Mouse (Mus musculus): ENCODE data around the gene Mb. TPM values are rescaled to one million over a fixed set of nuclear protein-coding genes. Genes with fewer than 3 reads are reported as not detected.

The Mb gene
- polyA plus RNA-seq (2012): not detected in 2 replicates

DNA sequence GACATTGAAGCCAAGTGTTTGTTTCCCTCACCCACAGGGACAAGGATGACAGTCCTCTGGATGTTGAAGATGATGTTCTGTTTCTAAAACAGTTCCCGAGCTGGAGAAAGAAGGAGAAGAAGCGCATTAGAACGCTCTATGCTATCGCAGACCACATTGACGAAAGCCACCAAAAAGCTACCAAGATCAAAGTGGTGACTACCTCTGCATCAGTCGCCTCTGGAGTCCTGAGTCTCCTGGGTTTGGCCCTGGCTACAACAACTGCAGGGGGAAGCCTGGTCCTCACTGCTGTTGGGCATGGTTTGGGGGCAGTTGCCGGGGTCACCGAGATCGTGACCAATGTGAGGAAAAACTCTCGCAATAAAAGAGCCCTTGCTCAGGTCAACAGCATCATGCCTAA is at the start of gene Mb:
TSS of gene Mb (minus strand) at position 101 of the 400 bp plus-strand sequence.
- H3K9me3 ChIP-seq (ENCODE audit: control insufficient read depth, low read length): no peaks in the 10 kb centered on the region
- TF ChIP-seq TAL1 (IDR thresholded peaks at IDR 0.05; ENCODE audit: low read length): no peak
- TF ChIP-seq GATA1 (IDR thresholded peaks at IDR 0.05; ENCODE audit: low read length): no peak
- H3K36me3 ChIP-seq (ENCODE audit: control insufficient read depth): no peaks in the 10 kb centered on the region; the same call in 1 of the 2 replicates
- H3K27me3 ChIP-seq (ENCODE audit: control insufficient read depth): peaks cover 14% of the 10 kb centered on the region
- peaks cover 41% of the 10 kb centered on the region for H3K4me1 ChIP-seq (ENCODE audit: control insufficient read depth)
- H3K4me3 ChIP-seq (replicated peaks): no peak within 1 kb of the TSS

GRCm38 (mm10) chr15:77099756-77100155 is 49.3 kb upstream of the Mb start:
- Histone ChIP-seq H3K27me3 (ENCODE audit: control insufficient read depth) (no peaks in the 10 kb centered on the region), H3K4me1 (ENCODE audit: control insufficient read depth) (no peaks in the 10 kb centered on the region), H3K9me3 (ENCODE audit: control insufficient read depth, low read length) (no peaks in the 10 kb centered on the region), H3K4me3 (replicated peaks) (no peak overlapping the region), H3K36me3 (ENCODE audit: control insufficient read depth) (peaks cover 3% of the 10 kb centered on the region; the same call in 1 of the 2 replicates)
- TF ChIP-seq GATA1 (IDR thresholded peaks at IDR 0.05; ENCODE audit: low read length): no peak
- TF ChIP-seq TAL1 (IDR thresholded peaks at IDR 0.05; ENCODE audit: low read length): no peak

GRCm38 (mm10) chr15:77097358-77097757 is 46.9 kb upstream of the Mb start:
- Histone ChIP-seq H3K9me3 (ENCODE audit: control insufficient read depth, low read length) (no peaks in the 10 kb centered on the region), H3K4me1 (ENCODE audit: control insufficient read depth) (no peaks in the 10 kb centered on the region), H3K4me3 (replicated peaks) (no peak overlapping the region), H3K36me3 (ENCODE audit: control insufficient read depth) (peaks cover 3% of the 10 kb centered on the region; the same call in 1 of the 2 replicates), H3K27me3 (ENCODE audit: control insufficient read depth) (no peaks in the 10 kb centered on the region)
- TF ChIP-seq TAL1 (IDR thresholded peaks at IDR 0.05; ENCODE audit: low read length): no peak
- TF ChIP-seq GATA1 (IDR thresholded peaks at IDR 0.05; ENCODE audit: low read length): no peak

- TF ChIP-seq TAL1 (IDR thresholded peaks at IDR 0.05; ENCODE audit: low read length) (no peak), GATA1 (IDR thresholded peaks at IDR 0.05; ENCODE audit: low read length) (no peak)
- no peaks in the 10 kb centered on the region for H3K9me3 ChIP-seq (ENCODE audit: control insufficient read depth, low read length)
- H3K27me3 ChIP-seq (ENCODE audit: control insufficient read depth): no peaks in the 10 kb centered on the region
- no peaks in the 10 kb centered on the region for H3K4me1 ChIP-seq (ENCODE audit: control insufficient read depth)
- peaks cover 3% of the 10 kb centered on the region; the same call in 1 of the 2 replicates for H3K36me3 ChIP-seq (ENCODE audit: control insufficient read depth)
- no peak overlapping the region for H3K4me3 ChIP-seq (replicated peaks)
These were observed 44.7 kb upstream of the Mb start for GRCm38 (mm10) chr15:77095216-77095615.

DNA sequence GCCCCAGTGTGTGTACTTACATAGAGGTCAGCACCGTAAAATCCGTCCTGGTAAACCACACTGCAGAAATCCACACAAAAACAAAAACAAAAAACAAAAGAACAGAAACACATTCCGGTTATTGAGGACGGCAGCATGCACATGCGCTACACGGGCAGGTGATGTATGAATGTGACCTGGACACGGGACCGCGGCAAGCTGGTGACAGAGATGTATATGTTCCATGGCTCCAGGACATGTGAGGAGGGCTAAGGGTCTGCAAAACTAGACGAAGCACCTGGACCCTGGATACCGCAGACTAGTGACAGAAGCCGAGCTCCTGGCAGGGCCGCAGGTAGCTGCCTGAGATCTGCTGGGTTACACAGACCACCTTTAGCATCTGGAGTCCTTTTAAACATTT is 44.0 kb upstream of the Mb start:
- Histone ChIP-seq H3K36me3 (ENCODE audit: control insufficient read depth) (peaks cover 3% of the 10 kb centered on the region; the same call in 1 of the 2 replicates), H3K9me3 (ENCODE audit: control insufficient read depth, low read length) (no peaks in the 10 kb centered on the region), H3K4me3 (replicated peaks) (no peak overlapping the region), H3K27me3 (ENCODE audit: control insufficient read depth) (no peaks in the 10 kb centered on the region), H3K4me1 (ENCODE audit: control insufficient read depth) (no peaks in the 10 kb centered on the region)
- no peak for TF ChIP-seq TAL1 (IDR thresholded peaks at IDR 0.05; ENCODE audit: low read length)
- no peak for TF ChIP-seq GATA1 (IDR thresholded peaks at IDR 0.05; ENCODE audit: low read length)

- Histone ChIP-seq H3K4me1 (ENCODE audit: control insufficient read depth) (no peaks in the 10 kb centered on the region), H3K9me3 (ENCODE audit: control insufficient read depth, low read length) (no peaks in the 10 kb centered on the region), H3K27me3 (ENCODE audit: control insufficient read depth) (no peaks in the 10 kb centered on the region), H3K4me3 (replicated peaks) (no peak overlapping the region), H3K36me3 (ENCODE audit: control insufficient read depth) (no peaks in the 10 kb centered on the region; the same call in 1 of the 2 replicates)
- no peak for TF ChIP-seq TAL1 (IDR thresholded peaks at IDR 0.05; ENCODE audit: low read length)
- no peak for TF ChIP-seq GATA1 (IDR thresholded peaks at IDR 0.05; ENCODE audit: low read length)
These were observed 40.9 kb upstream of the Mb start for GRCm38 (mm10) chr15:77091394-77091793.

GRCm38 (mm10) chr15:77090531-77090930 is 40.1 kb upstream of the Mb start:
- no peak overlapping the region for H3K4me3 ChIP-seq (replicated peaks)
- no peaks in the 10 kb centered on the region; the same call in 1 of the 2 replicates for H3K36me3 ChIP-seq (ENCODE audit: control insufficient read depth)
- no peaks in the 10 kb centered on the region for H3K4me1 ChIP-seq (ENCODE audit: control insufficient read depth)
- no peaks in the 10 kb centered on the region for H3K27me3 ChIP-seq (ENCODE audit: control insufficient read depth)
- no peak for TF ChIP-seq GATA1 (IDR thresholded peaks at IDR 0.05; ENCODE audit: low read length)
- TF ChIP-seq TAL1 (IDR thresholded peaks at IDR 0.05; ENCODE audit: low read length): no peak
- H3K9me3 ChIP-seq (ENCODE audit: control insufficient read depth, low read length): no peaks in the 10 kb centered on the region

- Histone ChIP-seq H3K36me3 (ENCODE audit: control insufficient read depth) (no peaks in the 10 kb centered on the region; the same call in 1 of the 2 replicates), H3K27me3 (ENCODE audit: control insufficient read depth) (no peaks in the 10 kb centered on the region), H3K4me1 (ENCODE audit: control insufficient read depth) (no peaks in the 10 kb centered on the region), H3K4me3 (replicated peaks) (no peak overlapping the region), H3K9me3 (ENCODE audit: control insufficient read depth, low read length) (no peaks in the 10 kb centered on the region)
- TF ChIP-seq GATA1 (IDR thresholded peaks at IDR 0.05; ENCODE audit: low read length): no peak
- no peak for TF ChIP-seq TAL1 (IDR thresholded peaks at IDR 0.05; ENCODE audit: low read length)
These were observed 38.8 kb upstream of the Mb start for GRCm38 (mm10) chr15:77089249-77089648.

DNA sequence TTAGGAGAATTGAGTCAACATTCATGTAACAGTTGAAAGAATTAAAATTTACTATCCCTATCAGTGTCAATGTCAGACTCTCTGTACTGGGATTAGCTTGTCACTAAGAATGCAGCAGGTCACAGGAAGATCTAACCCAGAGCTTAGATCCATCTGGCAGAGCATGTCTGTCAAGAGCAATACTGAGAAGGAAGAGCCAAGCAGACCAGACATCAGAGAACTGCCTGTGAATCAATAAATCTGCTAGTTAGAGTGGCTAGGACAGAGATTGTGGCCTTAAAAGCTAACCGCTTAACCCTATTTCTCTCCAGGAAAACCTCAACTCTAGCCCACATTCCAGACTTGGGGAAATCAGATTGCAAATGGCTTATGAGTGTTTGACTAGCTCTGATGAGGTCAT is 36.0 kb upstream of the Mb start:
- no peaks in the 10 kb centered on the region; the same call in 1 of the 2 replicates for H3K36me3 ChIP-seq (ENCODE audit: control insufficient read depth)
- no peak overlapping the region for H3K4me3 ChIP-seq (replicated peaks)
- TF ChIP-seq GATA1 (IDR thresholded peaks at IDR 0.05; ENCODE audit: low read length) (no peak), TAL1 (IDR thresholded peaks at IDR 0.05; ENCODE audit: low read length) (no peak)
- no peaks in the 10 kb centered on the region for H3K9me3 ChIP-seq (ENCODE audit: control insufficient read depth, low read length)
- no peaks in the 10 kb centered on the region for H3K4me1 ChIP-seq (ENCODE audit: control insufficient read depth)
- no peaks in the 10 kb centered on the region for H3K27me3 ChIP-seq (ENCODE audit: control insufficient read depth)

DNA sequence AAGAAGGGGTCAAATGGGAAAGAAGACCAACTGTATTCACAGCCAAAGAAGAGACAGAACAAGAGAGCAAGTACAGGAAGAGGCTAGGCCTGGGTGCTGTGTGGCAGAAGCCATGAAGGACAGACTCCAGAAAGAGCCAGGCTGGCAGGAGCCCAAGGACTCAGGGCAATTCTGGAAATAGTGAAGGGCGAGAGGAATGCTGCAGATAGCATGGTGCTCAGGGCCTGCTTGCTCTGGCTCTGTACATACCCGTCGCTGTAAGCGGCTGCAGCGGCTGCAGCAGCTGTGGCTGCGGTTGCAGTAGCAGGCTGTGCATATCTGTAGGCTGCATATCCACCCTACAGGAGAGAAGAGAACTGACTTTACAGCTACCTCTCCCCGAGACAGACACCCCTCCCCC is 35.3 kb upstream of the Mb start:
- Histone ChIP-seq H3K4me1 (ENCODE audit: control insufficient read depth) (no peaks in the 10 kb centered on the region), H3K9me3 (ENCODE audit: control insufficient read depth, low read length) (no peaks in the 10 kb centered on the region), H3K27me3 (ENCODE audit: control insufficient read depth) (no peaks in the 10 kb centered on the region), H3K4me3 (replicated peaks) (no peak overlapping the region), H3K36me3 (ENCODE audit: control insufficient read depth) (no peaks in the 10 kb centered on the region; the same call in 1 of the 2 replicates)
- TF ChIP-seq GATA1 (IDR thresholded peaks at IDR 0.05; ENCODE audit: low read length) (no peak), TAL1 (IDR thresholded peaks at IDR 0.05; ENCODE audit: low read length) (no peak)
